Mouse (Mus musculus): ENCODE results near the gene Scaper.

DNA sequence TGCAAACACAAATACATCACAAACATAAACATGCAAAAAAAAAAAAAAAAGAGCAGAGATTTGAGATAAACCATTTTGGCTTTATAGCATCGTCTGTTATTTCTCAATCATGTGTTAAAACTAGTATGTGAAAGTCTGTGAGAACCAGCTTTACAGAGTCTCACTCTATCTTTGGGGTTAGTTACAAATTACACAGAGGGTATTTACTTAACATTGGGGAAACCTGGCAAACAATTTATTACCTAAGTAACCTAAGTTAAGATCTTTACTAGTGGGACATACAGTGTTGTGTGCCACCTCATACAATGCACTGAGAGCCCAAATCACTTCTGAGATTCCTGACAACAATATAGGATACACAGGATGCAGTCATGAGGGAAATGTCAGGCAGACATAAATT lies 428.2 kb downstream of the Scaper start:
- no peak for TF ChIP-seq CTCF (IDR thresholded peaks at IDR 0.05)
- TF ChIP-seq POLR2A (IDR thresholded peaks at IDR 0.05; ENCODE audit: insufficient read depth, low read depth, low read length): no peak

Measured in heart, adult 2 months (tissue).